Mouse (Mus musculus) kidney, adult 2 months (tissue): ENCODE data around the gene Cma1.

ENCODE experiments used
- CTCF ChIP-seq: fragments of 200-500 bp; conservative IDR thresholded peaks from 2 replicates; pipeline ENCODE4 v1.5.1; 2011; ENCODE audit warnings: low read depth, mild to moderate bottlenecking, control low read depth, low read length, moderate library complexity, mixed read lengths; ENCODE audit not compliant: insufficient read depth, insufficient read length
- POLR2A ChIP-seq: fragments of 200-500 bp; IDR thresholded peaks from one replicate; pipeline ENCODE4 v1.6.1; 2011; ENCODE audit warnings: low read depth, low read length, control low read depth

DNA sequence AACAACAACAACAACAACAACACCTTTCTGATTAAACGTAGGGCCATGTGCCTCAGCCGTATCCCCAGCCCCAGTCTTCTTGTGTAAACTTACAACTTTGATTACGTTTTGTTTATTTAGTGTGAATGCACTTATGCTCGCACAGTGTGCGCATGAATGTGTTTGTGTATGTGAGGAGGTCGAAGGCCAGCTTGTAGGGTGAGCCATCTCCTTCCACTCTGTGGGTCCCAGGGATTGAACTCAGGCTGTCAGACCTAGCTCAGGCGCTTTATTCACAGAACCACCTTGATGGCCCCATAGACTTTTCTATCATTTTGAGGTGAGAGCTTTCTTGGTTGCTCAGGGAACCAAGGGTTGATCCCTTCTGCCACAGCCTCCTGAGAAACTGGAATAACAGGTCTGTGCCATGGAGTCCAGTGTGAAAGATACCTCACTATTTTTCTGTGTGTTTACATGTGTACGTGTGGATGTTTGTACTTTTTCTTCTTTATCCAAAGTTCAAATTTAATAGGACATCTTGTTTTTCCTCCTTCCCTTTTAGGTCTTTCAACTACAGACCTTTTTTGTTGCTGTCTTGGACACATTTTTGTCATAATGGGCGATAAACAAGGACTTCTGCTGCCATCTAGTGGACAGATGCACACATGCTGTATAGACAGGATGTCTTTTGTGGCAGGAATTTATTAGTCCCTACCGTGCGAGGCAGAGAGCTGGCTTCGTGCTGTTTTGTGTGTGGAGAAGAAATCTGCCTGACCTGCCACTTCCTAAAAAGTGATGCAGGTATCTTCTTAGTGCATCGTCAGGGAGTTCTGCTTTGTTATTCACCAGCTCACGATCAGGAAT, 26.0 kb downstream of the Cma1 start:
- TF ChIP-seq CTCF (peak; percentile 69), POLR2A (no peak)
